In genomic region chr17:45516488-45516887, GRCm38 (mm10) we compare ENCODE assay signal across 7 mouse cellular contexts. TPM values are rescaled to one million over a fixed set of nuclear protein-coding genes. Genes with fewer than 3 reads are reported as not detected.
A peak's percentile ranks its signal among the peaks of the same experiment; 100 is the strongest.
DNase-seq lines count a peak whose midpoint lies in the region; ATAC-seq and TF ChIP-seq lines count a peak whose summit lies in the region.

No protein-coding gene starts in this region.

- no peak overlapping the region for H3K27ac ChIP-seq in hindbrain, postnatal 0 days
- H3K27ac ChIP-seq in midbrain, embryonic 13.5 days: no peak overlapping the region

- no peak overlapping the region for H3K4me3 ChIP-seq in hindbrain, postnatal 0 days (ENCODE audit: low read length)
- H3K4me3 ChIP-seq in midbrain, embryonic 13.5 days (replicated peaks): no peak overlapping the region

- intact Hi-C loops in left cerebral cortex, postnatal 10 days (cut with DNase I): loop anchor here (1.0 kb wide), 1 partner anchor 36 kb away; no protein-coding TSS in a partner anchor

- DNase-seq in ZHBTc4 (ENCODE audit: low read depth, low spot score): peak; percentile 89
- peak; percentile 97 for DNase-seq in cerebellum, adult 8-10 months
- DNase-seq in hindbrain, postnatal 0 days (ENCODE audit: low spot score): peak; percentile 86
- peak; percentile 73 to 74 for DNase-seq in left cerebral cortex, postnatal 10 days (ENCODE audit: extremely low spot score in 1 of 2, low spot score in 2 of 2)
- peak; percentile 48 for DNase-seq in skeletal muscle tissue, adult 2 months (ENCODE audit: low read depth, low spot score)

- H3K4me2 ChIP-seq in hindbrain, postnatal 0 days (ENCODE audit: low read depth, low read length): no peak overlapping the region
- H3K4me2 ChIP-seq in midbrain, embryonic 13.5 days (replicated peaks): no peak overlapping the region

- peak; percentile 65 for ATAC-seq in frontal cortex, adult (ENCODE audit: low TSS enrichment)
- peak; percentile 44 for ATAC-seq in hindbrain, postnatal 0 days
- ATAC-seq in midbrain, embryonic 13.5 days: peak; percentile 51

- no peak overlapping the region for H3K9ac ChIP-seq in hindbrain, postnatal 0 days (replicated peaks; ENCODE audit: low read length)
- H3K9ac ChIP-seq in midbrain, embryonic 13.5 days (replicated peaks): 0 out of 2 replicates have a peak overlapping the region, but pooled peaks have one; percentile 39

- TF ChIP-seq CTCF in hindbrain, postnatal 0 days (IDR thresholded peaks at IDR 0.05; ENCODE audit: low read depth): peak; percentile 96

- no peaks in the 10 kb centered on the region for H3K27me3 ChIP-seq in hindbrain, postnatal 0 days (ENCODE audit: insufficient read depth, low read length)
- H3K27me3 ChIP-seq in midbrain, embryonic 13.5 days: no peaks in the 10 kb centered on the region

- no peaks in the 10 kb centered on the region for H3K9me3 ChIP-seq in hindbrain, postnatal 0 days (ENCODE audit: low read length)
- no peaks in the 10 kb centered on the region for H3K9me3 ChIP-seq in midbrain, embryonic 13.5 days

- peaks cover 3% of the 10 kb centered on the region; the same call in 1 of the 2 replicates for H3K36me3 ChIP-seq in hindbrain, postnatal 0 days (ENCODE audit: insufficient read depth, low read length)
- H3K36me3 ChIP-seq in midbrain, embryonic 13.5 days: peaks cover 39% of the 10 kb centered on the region

- WGBS in hindbrain, postnatal 0 days: 45% methylated on average over 8 of the region's 8 CpGs
- 47% methylated on average over 8 of the region's 8 CpGs for WGBS in midbrain, embryonic 13.5 days

- no peaks in the 10 kb centered on the region for H3K4me1 ChIP-seq in hindbrain, postnatal 0 days (ENCODE audit: insufficient read depth, low read length)
- H3K4me1 ChIP-seq in midbrain, embryonic 13.5 days (replicated peaks): 0 out of 2 replicates have a peak, but pooled peaks cover 4% of the 10 kb centered on the region

RNA-seq across cellular contexts. Expression of gene Tcte1, which starts 6.7 kb away (rescaled TPM):
- 0.58 and 1.5 TPM in 2 replicates for total RNA-seq in hindbrain, postnatal 0 days (2014; rRNA removed)
- polyA plus RNA-seq in hindbrain, postnatal 0 days (2015; fragmentation: Nextera tagmentation; extraction: Ambion mirVana): 3.9 and 4.3 TPM in 2 replicates
- total RNA-seq in left cerebral cortex, postnatal 10 days (2021): 1 to 10 TPM in 1 of 2 experiments, under 1 TPM in 1; 0.45 to 1.0 TPM
- 2.6 and 2.7 TPM in 2 replicates for polyA plus RNA-seq in midbrain, embryonic 13.5 days (2015; fragmentation: Nextera tagmentation; extraction: Ambion mirVana)

RNA-seq across cellular contexts. Expression of gene Aars2, which starts 9.8 kb away (rescaled TPM):
- total RNA-seq in hindbrain, postnatal 0 days (2014; rRNA removed): 28.5 and 34.5 TPM in 2 replicates
- 14.2 and 15.7 TPM in 2 replicates for polyA plus RNA-seq in hindbrain, postnatal 0 days (2015; fragmentation: Nextera tagmentation; extraction: Ambion mirVana)
- 10 to 100 TPM; 21.2 to 23.4 TPM for total RNA-seq in left cerebral cortex, postnatal 10 days (2021)
- polyA plus RNA-seq in midbrain, embryonic 13.5 days (2015; fragmentation: Nextera tagmentation; extraction: Ambion mirVana): 17.6 and 19.4 TPM in 2 replicates

RNA-seq across cellular contexts. Expression of gene Tmem151b, which starts 33.0 kb away (rescaled TPM):
- 107 and 114 TPM in 2 replicates for total RNA-seq in hindbrain, postnatal 0 days (2014; rRNA removed)
- polyA plus RNA-seq in hindbrain, postnatal 0 days (2015; fragmentation: Nextera tagmentation; extraction: Ambion mirVana): 29.5 and 29.8 TPM in 2 replicates
- 100 to 1,000 TPM in 1 of 2 experiments, 10 to 100 TPM in 1; 99.5 to 104 TPM for total RNA-seq in left cerebral cortex, postnatal 10 days (2021)
- polyA plus RNA-seq in midbrain, embryonic 13.5 days (2015; fragmentation: Nextera tagmentation; extraction: Ambion mirVana): 23.5 and 25.5 TPM in 2 replicates

RNA-seq across cellular contexts. Expression of gene Nfkbie, which starts 39.0 kb away (rescaled TPM):
- 7.7 and 9.2 TPM in 2 replicates for total RNA-seq in hindbrain, postnatal 0 days (2014; rRNA removed)
- polyA plus RNA-seq in hindbrain, postnatal 0 days (2015; fragmentation: Nextera tagmentation; extraction: Ambion mirVana): 5.2 and 6.0 TPM in 2 replicates
- total RNA-seq in left cerebral cortex, postnatal 10 days (2021): 1 to 10 TPM; 2.5 to 2.6 TPM
- 5.2 and 7.1 TPM in 2 replicates for polyA plus RNA-seq in midbrain, embryonic 13.5 days (2015; fragmentation: Nextera tagmentation; extraction: Ambion mirVana)

RNA-seq across cellular contexts. Expression of gene Spats1, which starts 41.3 kb away (rescaled TPM):
- total RNA-seq in hindbrain, postnatal 0 days (2014; rRNA removed): 0.29 and 4.2 TPM in 2 replicates
- 2.9 and 3.5 TPM in 2 replicates for polyA plus RNA-seq in hindbrain, postnatal 0 days (2015; fragmentation: Nextera tagmentation; extraction: Ambion mirVana)
- 1 to 10 TPM; 4.9 to 5.0 TPM for total RNA-seq in left cerebral cortex, postnatal 10 days (2021)
- 1.4 TPM in 2 replicates for polyA plus RNA-seq in midbrain, embryonic 13.5 days (2015; fragmentation: Nextera tagmentation; extraction: Ambion mirVana)
